Mouse (Mus musculus) olfactory bulb, adult 2 months (tissue): ENCODE results near the gene Gm15319. TPM values are rescaled to one million over a fixed set of nuclear protein-coding genes. Genes with fewer than 3 reads are reported as not detected.
"Not testable (repeated sequence)": the region's sequence is repeated elsewhere in the genome, so short reads cannot be mapped to it uniquely, and the experiment has no call there.

Experiments used
- H3K27ac ChIP-seq: fragments of 200-500 bp; 2 replicates; pipeline ENCODE4 v1.5.1; 2012; ENCODE audit warnings: low read depth, low read length; ENCODE audit not compliant: insufficient read depth
- H3K4me1 ChIP-seq: fragments of 200-500 bp; 2 replicates; pipeline ENCODE4 v1.6.1; 2012; ENCODE audit warnings: low read length; ENCODE audit not compliant: control insufficient read depth, insufficient read depth
- H3K4me3 ChIP-seq: fragments of 200-500 bp; 2 replicates; pipeline ENCODE4 v1.5.1; 2012; ENCODE audit warnings: mild to moderate bottlenecking, low read depth, low read length, moderate library complexity; ENCODE audit not compliant: insufficient read depth
- WGBS: fragments of 180-500 bp; shearing (Covaris S2); methylation state at CpG from one replicate; pipeline ENCODE4 v1.1.7; 2018; 5-methylcytosine and 5-hydroxymethylcytosine counted together
- polyA plus RNA-seq: library from polyadenylated mRNA; stranded (reverse); fragments of >200 nt; gene quantifications from 2 replicates; pipeline ENCODE4 v1.2.4, GENCODE M21; 2012; ENCODE audit warnings: low replicate concordance; ENCODE audit not compliant: missing spikeins, insufficient read depth, insufficient read length

Gm15319 gene
- polyA plus RNA-seq, result not detected in 2 replicates

DNA sequence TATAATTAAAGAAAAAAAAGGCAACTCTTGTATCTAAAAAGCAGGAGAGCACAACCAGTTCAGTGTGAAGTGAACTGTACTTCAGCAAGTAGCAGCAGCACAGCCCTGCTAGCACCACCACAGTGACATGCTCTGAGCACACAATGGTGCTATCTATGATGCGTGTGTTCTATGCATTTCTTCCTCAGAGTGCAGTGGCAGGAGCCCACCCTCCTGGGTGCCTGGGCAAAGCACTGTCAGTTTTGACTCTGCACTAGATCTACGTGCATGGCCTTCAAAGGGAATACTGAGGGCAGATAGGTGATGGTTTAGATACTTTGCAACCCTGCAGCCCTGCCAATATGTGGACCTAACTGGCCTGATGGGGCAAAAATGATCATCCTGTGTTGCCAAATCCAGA, at the start of gene Gm15319:
Gm15319 (minus strand) TSS at position 101 of the 400 bp plus-strand sequence.
- H3K4me1 ChIP-seq, H3K4me3 ChIP-seq, H3K27ac ChIP-seq: not testable (repeated sequence)
- WGBS, result no CpG with 5 or more reads among the region's 2 CpGs

DNA sequence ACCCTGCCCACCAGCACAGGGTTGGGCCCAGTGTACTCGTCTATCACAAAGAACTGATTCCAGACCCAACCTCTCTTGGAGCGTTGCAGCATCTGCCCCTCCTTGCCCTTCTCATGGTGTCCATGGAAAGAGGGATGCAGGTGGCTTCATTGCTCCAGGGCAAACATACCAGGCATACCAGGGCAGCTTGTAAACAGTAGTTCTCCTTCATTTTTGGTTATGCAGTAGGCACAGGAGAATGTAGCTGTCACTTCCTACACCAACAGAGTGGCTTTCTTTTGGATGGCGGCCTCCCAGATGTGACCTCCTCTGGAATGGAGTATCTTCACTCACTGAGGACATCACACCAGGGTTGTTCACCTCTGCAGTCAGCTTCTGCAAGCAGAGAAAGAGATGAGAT, 47.3 kb upstream of the Gm15319 start:
- H3K4me3 ChIP-seq, H3K4me1 ChIP-seq, H3K27ac ChIP-seq: not testable (repeated sequence)
- WGBS, result 56% methylated on average over 1 of the region's 3 CpGs

DNA sequence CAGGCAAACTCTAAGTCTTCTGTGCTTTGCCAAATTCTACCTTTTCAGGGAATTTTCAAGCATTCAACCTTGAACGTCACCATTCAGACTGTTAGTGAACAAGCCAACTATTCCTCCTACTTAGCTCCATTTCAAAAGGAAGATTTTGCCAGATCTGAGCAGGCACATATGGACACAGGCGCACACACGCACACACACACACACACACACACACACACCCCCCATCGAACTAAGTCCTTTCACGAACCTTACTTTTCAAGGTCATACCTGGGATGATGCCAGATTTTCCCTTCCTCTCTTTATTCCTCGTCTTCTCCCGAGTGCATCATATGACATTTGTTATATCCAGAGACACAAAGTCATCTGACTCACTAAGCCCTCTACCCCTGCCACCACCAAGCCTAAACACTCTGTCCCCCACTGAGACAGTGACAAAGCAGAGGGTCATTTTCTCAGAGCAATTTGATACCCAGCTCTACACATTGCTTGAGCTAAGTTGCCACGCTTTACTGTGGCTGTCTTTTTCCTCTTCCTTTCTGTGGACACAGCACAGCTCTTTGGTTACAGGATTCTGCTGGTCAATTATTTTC, 45.5 kb upstream of the Gm15319 start:
- H3K27ac ChIP-seq, H3K4me1 ChIP-seq, H3K4me3 ChIP-seq: not testable (repeated sequence)
- WGBS, result 85% methylated on average over 8 of the region's 8 CpGs

DNA sequence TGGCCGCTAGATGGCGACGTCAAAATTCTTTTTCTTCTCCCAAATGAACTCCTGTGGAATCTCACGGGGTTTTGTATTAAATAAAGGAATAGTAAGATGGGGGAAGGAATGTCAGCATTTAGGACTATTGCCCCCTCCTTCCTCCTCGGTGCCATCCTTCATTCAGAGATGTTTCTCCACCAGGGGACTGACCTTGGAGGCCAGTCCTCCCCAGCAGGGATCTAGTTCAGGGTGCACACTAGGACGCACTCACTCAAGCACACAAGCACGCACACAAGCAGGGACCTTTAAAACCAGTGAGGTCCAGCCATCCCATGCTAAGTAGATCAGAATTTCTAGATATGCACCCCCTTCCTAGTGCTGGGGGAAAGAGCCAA, 26.3 kb upstream of the Gm15319 start:
- H3K4me3 ChIP-seq, H3K4me1 ChIP-seq, H3K27ac ChIP-seq: not testable (repeated sequence)
- WGBS, result 24% methylated on average over 5 of the region's 7 CpGs

GRCm38 (mm10) chr8:20388706-20389362, 25.8 kb upstream of the Gm15319 start:
- WGBS, result 35% methylated on average over 4 of the region's 7 CpGs
- H3K4me1 ChIP-seq, H3K27ac ChIP-seq, H3K4me3 ChIP-seq: not testable (repeated sequence)

- not testable (repeated sequence) for H3K4me3 ChIP-seq, H3K4me1 ChIP-seq, H3K27ac ChIP-seq
- WGBS, result 87% methylated on average over 2 of the region's 8 CpGs
Measured at GRCm38 (mm10) chr8:20387121-20387794, 24.2 kb upstream of the Gm15319 start.

- not testable (repeated sequence) for H3K4me1 ChIP-seq, H3K4me3 ChIP-seq, H3K27ac ChIP-seq
- 5% methylated on average over 1 of the region's 2 CpGs for WGBS
Measured at GRCm38 (mm10) chr8:20384990-20385389, 22.0 kb upstream of the Gm15319 start.

- H3K4me1 ChIP-seq, H3K27ac ChIP-seq, H3K4me3 ChIP-seq: not testable (repeated sequence)
- 93% methylated on average over 9 of the region's 9 CpGs for WGBS
Measured at GRCm38 (mm10) chr8:20384131-20384530, 21.1 kb upstream of the Gm15319 start.

GRCm38 (mm10) chr8:20382146-20382545, 19.1 kb upstream of the Gm15319 start:
- not testable (repeated sequence) for H3K27ac ChIP-seq, H3K4me1 ChIP-seq, H3K4me3 ChIP-seq
- WGBS, result 66% methylated on average over 2 of the region's 2 CpGs

DNA sequence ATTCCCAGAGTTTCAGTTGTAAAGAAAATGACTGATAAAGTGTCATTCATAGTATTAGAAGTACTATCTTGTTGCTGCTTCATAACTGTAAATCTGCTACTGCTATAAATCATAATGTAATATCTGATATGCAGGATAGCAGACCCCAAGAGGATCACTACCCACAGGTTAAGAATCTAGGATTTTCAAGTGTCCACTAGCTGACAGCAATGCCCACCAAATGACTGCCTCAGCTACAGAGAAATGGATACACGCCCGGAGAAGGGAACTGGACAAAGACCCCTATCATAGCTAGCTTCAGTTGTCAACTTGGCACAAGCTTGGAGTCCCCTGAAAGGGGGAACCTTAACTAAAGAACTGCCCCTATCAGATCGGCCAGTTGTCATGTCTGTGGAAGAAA, 18.6 kb upstream of the Gm15319 start:
- 80% methylated on average over 2 of the region's 3 CpGs for WGBS
- not testable (repeated sequence) for H3K27ac ChIP-seq, H3K4me1 ChIP-seq, H3K4me3 ChIP-seq

DNA sequence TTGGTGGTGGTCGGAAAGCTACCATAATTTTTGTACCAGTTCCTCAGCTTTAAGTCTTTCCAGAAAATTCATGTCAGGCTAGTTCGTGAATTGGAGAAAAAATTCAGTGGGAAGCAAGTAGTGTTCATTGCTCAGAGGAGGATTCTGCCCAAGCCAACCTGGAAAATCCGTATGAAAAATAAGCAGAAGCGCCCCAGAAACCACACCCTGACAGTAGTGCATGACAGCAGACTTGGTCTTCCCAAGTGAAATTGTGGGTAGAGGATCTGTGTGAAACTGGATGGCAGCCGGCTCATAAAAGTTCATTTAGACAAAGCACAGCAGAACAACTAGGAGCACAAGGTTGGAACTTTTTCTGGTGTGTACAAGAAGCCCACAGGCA, 18.2 kb upstream of the Gm15319 start:
- H3K27ac ChIP-seq, H3K4me1 ChIP-seq, H3K4me3 ChIP-seq: not testable (repeated sequence)
- 92% methylated on average over 1 of the region's 5 CpGs for WGBS

DNA sequence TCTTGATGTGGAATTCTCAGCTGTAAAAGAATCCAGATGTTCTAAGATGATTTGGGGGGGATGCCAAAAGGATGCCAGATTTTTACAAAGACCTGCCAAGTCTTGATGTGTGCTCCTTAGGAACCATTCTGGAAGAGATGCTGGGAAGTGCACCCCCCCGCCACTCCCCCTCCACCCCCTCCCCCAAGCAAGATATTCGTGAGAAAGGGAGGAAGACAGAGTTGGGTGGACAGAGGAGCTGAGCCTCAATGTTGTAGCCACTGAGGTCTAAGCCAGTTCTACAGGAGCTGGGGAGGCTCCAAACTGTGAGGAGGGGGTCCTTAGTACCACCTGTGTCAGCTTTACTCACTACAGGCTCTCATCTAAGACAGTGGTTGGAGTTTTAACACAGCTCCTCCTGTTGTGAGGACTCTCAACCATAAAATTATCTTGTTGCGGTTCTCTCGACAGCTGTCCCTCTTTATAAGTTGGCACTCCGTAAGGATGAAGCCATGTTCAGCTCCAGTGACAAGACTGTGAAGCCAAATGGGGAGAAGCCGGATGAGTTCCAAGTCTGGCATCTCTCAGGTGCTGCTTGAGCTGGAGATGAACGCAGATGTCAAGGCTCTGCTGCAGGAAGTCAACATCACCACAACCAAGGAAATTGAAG, 17.7 kb upstream of the Gm15319 start:
- H3K4me3 ChIP-seq, H3K4me1 ChIP-seq, H3K27ac ChIP-seq: not testable (repeated sequence)
- 86% methylated on average over 7 of the region's 7 CpGs for WGBS

DNA sequence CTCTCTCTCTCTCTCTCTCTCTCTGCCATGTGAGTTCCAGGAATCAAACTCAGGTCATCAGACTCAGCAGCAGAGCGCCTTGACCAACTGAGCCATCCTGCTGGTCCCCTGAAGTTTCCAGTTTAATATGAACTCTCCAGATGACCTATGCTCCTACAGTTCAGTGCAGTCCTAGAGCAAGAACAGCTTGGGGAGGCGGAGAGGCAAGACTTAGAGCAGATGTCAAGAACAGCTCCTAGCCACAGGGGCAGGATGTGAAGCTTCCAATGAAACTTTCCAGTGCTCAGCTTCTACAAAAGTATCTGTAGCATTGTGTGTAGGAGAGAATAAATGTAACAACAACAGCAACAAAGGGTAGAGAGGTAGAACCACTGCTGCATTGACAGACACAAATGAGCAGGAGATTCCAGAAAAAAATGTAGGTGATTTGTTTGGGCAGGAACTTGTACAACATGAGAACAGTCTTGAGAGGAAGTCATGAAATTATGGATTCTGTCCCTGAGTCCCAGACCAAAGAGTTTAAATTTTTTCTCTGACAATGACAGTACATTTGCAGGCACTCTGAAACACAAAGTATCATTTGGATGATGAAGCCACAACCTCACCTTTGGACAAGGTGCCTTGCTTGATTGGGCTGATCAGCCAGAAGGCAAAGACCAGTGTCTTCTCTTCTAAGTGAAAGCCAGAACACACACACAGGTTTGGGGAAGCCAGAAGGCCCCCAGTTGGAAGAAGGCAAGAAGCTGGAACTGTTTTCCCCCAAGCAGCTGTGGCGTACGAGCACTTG, 16.8 kb upstream of the Gm15319 start:
- H3K4me3 ChIP-seq, H3K27ac ChIP-seq, H3K4me1 ChIP-seq: not testable (repeated sequence)
- no CpG with 5 or more reads among the region's 4 CpGs for WGBS
